Mouse (Mus musculus) testis, adult 2 months (tissue): ENCODE measurements around the gene Abtb2.

Experiments
- CTCF ChIP-seq: fragments of 200-500 bp; IDR thresholded peaks from 2 replicates; pipeline ENCODE4 v1.5.1; 2012; ENCODE audit warnings: low read depth, mild to moderate bottlenecking, inconsistent platforms, low read length, moderate library complexity; ENCODE audit not compliant: control insufficient read depth, insufficient read depth, insufficient replicate concordance
- POLR2A ChIP-seq: fragments of 200-500 bp; IDR thresholded peaks from 2 replicates; pipeline ENCODE4 v1.6.1; 2012; ENCODE audit warnings: low read depth, mild to moderate bottlenecking, inconsistent platforms, low read length, moderate library complexity; ENCODE audit not compliant: control insufficient read depth

GRCm38 (mm10) chr2:103556125-103556877 is 9.8 kb upstream of the Abtb2 start:
- no peak for TF ChIP-seq POLR2A
- no peak for TF ChIP-seq CTCF
